Comparison of ENCODE assay signal across 20 mouse cellular contexts in the genomic region with DNA sequence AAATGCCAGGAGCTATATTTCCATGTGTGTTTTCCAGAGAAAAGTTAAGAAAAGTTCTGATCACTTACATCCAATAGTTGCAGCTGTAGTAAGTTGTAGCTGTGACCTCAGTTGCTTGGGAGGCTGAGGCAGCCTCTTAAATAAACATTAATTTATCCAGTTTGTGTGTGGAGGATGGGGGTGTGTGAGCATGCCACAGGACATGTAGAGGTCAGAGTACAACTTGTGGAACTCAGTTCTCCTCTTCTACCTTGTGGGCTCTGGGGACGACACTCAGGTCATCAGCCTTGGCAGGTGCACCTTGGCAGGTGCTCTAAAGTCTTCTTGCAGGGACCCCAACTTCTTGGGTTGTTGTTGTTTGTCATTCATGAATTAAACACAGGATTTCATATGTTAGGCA. TPM values are rescaled to one million over a fixed set of nuclear protein-coding genes. Genes with fewer than 3 reads are reported as not detected.
DNase-seq lines count a peak whose midpoint lies in the region; ATAC-seq and TF ChIP-seq lines count a peak whose summit lies in the region.
"Had no signal": no experiment of that assay in that cellular context is flagged by ENCODE, and none has a peak within 500 bp of the region (broad histone marks: within the 10 kb centered on the region; RNA-seq: fewer than 3 reads in every experiment).

No protein-coding gene starts in this region.

- H3K4me1 ChIP-seq in kidney, embryonic 16.5 days (ENCODE audit: insufficient read depth, low read length) = peaks cover 8% of the 10 kb centered on the region; the same call in 1 of the 2 replicates
- peaks cover 5% of the 10 kb centered on the region for H3K4me1 ChIP-seq in lung, embryonic 14.5 days (ENCODE audit: insufficient read depth)
- H3K4me1 ChIP-seq in lung, adult 2 months (ENCODE audit: control insufficient read depth, insufficient read depth, low read length) = no peaks in the 10 kb centered on the region; the same call in 1 of the 2 replicates
- H3K4me1 ChIP-seq: embryonic facial prominence, embryonic 12.5 days; forebrain, embryonic 15.5 days had no signal

- TF ChIP-seq POLR2A in lung, adult 2 months (IDR thresholded peaks at IDR 0.05; ENCODE audit: borderline replicate concordance, extremely low read depth, low read depth, low read length) = no peak

- H3K36me3 ChIP-seq in kidney, embryonic 16.5 days (ENCODE audit: insufficient read depth, low read length) = no peaks in the 10 kb centered on the region
- no peaks in the 10 kb centered on the region for H3K36me3 ChIP-seq in lung, embryonic 14.5 days (ENCODE audit: insufficient read depth)
- H3K36me3 ChIP-seq: embryonic facial prominence, embryonic 12.5 days; forebrain, embryonic 15.5 days; heart, embryonic 13.5 days had no signal

- no peak for TF ChIP-seq CTCF in lung, embryonic 14.5 days (IDR thresholded peaks at IDR 0.05; ENCODE audit: low read depth)
- TF ChIP-seq CTCF in lung, adult 2 months (IDR thresholded peaks at IDR 0.05; ENCODE audit: insufficient read depth, low read length) = no peak

- ATAC-seq in kidney, embryonic 16.5 days (ENCODE audit: low FRiP score, low TSS enrichment) = no peak
- ATAC-seq in lung, embryonic 14.5 days (ENCODE audit: insufficient read depth) = no peak
- ATAC-seq: activated CD4-positive, CD25-positive, alpha-beta regulatory T cell, adult 4 months; forebrain, embryonic 15.5 days; Patski had no signal

- H3K27me3 ChIP-seq in kidney, embryonic 16.5 days (ENCODE audit: insufficient read depth, low read length) = no peaks in the 10 kb centered on the region
- H3K27me3 ChIP-seq in lung, embryonic 14.5 days (ENCODE audit: insufficient read depth, low read length) = no peaks in the 10 kb centered on the region
- H3K27me3 ChIP-seq: embryonic facial prominence, embryonic 12.5 days; forebrain, embryonic 15.5 days; heart, embryonic 13.5 days; Patski had no signal

- H3K4me2 ChIP-seq in kidney, embryonic 16.5 days (replicated peaks; ENCODE audit: low read depth, low read length) = no peak overlapping the region
- H3K4me2 ChIP-seq in lung, embryonic 14.5 days = no peak overlapping the region
- H3K4me2 ChIP-seq: embryonic facial prominence, embryonic 12.5 days; forebrain, embryonic 15.5 days; heart, embryonic 13.5 days had no signal

- peak overlapping the region; percentile 32; the same call in 1 of the 2 replicates for H3K27ac ChIP-seq in kidney, embryonic 16.5 days (ENCODE audit: low read length)
- peak overlapping the region; percentile 55; the same call in 1 of the 2 replicates for H3K27ac ChIP-seq in lung, embryonic 14.5 days (ENCODE audit: low read depth)
- H3K27ac ChIP-seq: embryonic facial prominence, embryonic 12.5 days; forebrain, embryonic 15.5 days; heart, embryonic 13.5 days had no signal

- H3K9ac ChIP-seq in kidney, embryonic 16.5 days (replicated peaks; ENCODE audit: low read length) = no peak overlapping the region
- no peak overlapping the region for H3K9ac ChIP-seq in lung, embryonic 14.5 days
- H3K9ac ChIP-seq: embryonic facial prominence, embryonic 12.5 days; forebrain, embryonic 15.5 days; heart, embryonic 13.5 days had no signal

- DNase-seq in kidney, adult 11 months = peak; percentile 40
- DNase-seq in kidney, postnatal 4 days = no peak
- no peak for DNase-seq in kidney, adult 8-10 months
- peak; percentile 42 for DNase-seq in lung, embryonic 14.5 days
- DNase-seq in lung, adult 2 months = no peak
- DNase-seq in yolk sac, embryonic 10.5 days (ENCODE audit: low spot score) = peak; percentile 53
- DNase-seq: adrenal gland, postnatal 14 days; cerebellum, adult 11-12 months; cerebellum, adult 9-10 months; cerebellum, postnatal 25 days; gastrocnemius, postnatal 36 days; heart, adult 11 months; heart, postnatal 36 days had no signal

- 64% methylated on average over 1 of the region's 1 CpGs for WGBS in kidney, embryonic 16.5 days
- 42% methylated on average over 1 of the region's 1 CpGs for WGBS in lung, embryonic 14.5 days
- WGBS in lung, adult 2 months = 86% methylated on average over 1 of the region's 1 CpGs

- H3K9me3 ChIP-seq in kidney, embryonic 16.5 days (ENCODE audit: low read length) = no peaks in the 10 kb centered on the region
- no peaks in the 10 kb centered on the region; the same call in 1 of the 2 replicates for H3K9me3 ChIP-seq in lung, embryonic 14.5 days (ENCODE audit: low read depth, low read length)
- H3K9me3 ChIP-seq: embryonic facial prominence, embryonic 12.5 days; forebrain, embryonic 15.5 days had no signal

- H3K4me3 ChIP-seq in kidney, embryonic 16.5 days (ENCODE audit: low read length) = no peak overlapping the region
- no peak overlapping the region for H3K4me3 ChIP-seq in lung, embryonic 14.5 days (ENCODE audit: low read depth, low read length)
- no peak overlapping the region for H3K4me3 ChIP-seq in lung, adult 2 months (replicated peaks; ENCODE audit: extremely low read depth, low read depth, low read length)
- H3K4me3 ChIP-seq: embryonic facial prominence, embryonic 12.5 days; forebrain, embryonic 15.5 days; heart, embryonic 13.5 days had no signal

RNA-seq across cellular contexts. Expression of gene Arrb1, which starts 11.4 kb away (rescaled TPM):
- polyA plus RNA-seq in kidney, embryonic 16.5 days (2015; fragmentation: Nextera tagmentation; extraction: Ambion mirVana) = 11.2 and 11.4 TPM in 2 replicates
- polyA plus RNA-seq in lung, embryonic 14.5 days (2014; fragmentation: Nextera tagmentation; extraction: Ambion mirVana) = 7.0 and 7.8 TPM in 2 replicates
- polyA plus RNA-seq in lung, adult 2 months (2012; rRNA removed) = 131 and 161 TPM in 2 replicates

RNA-seq across cellular contexts. Expression of gene Rps3, which starts 40.3 kb away (rescaled TPM):
- 746 and 752 TPM in 2 replicates for polyA plus RNA-seq in kidney, embryonic 16.5 days (2015; fragmentation: Nextera tagmentation; extraction: Ambion mirVana)
- 922 and 969 TPM in 2 replicates for polyA plus RNA-seq in lung, embryonic 14.5 days (2014; fragmentation: Nextera tagmentation; extraction: Ambion mirVana)
- 206 and 308 TPM in 2 replicates for polyA plus RNA-seq in lung, adult 2 months (2012; rRNA removed)

RNA-seq across cellular contexts. Expression of gene Klhl35, which starts 58.0 kb away (rescaled TPM):
- 0.66 and 0.75 TPM in 2 replicates for polyA plus RNA-seq in kidney, embryonic 16.5 days (2015; fragmentation: Nextera tagmentation; extraction: Ambion mirVana)
- polyA plus RNA-seq in lung, embryonic 14.5 days (2014; fragmentation: Nextera tagmentation; extraction: Ambion mirVana) = 0.95 and 1.2 TPM in 2 replicates
- 0.80 and 0.89 TPM in 2 replicates for polyA plus RNA-seq in lung, adult 2 months (2012; rRNA removed)
- polyA plus RNA-seq: activated CD4-positive, CD25-positive, alpha-beta regulatory T cell, adult 4 months; C2C12 had no signal

Comparison
In these comparisons a context has a peak if more than half of its experiments do, and no peak if none do; other contexts are left out.
1. DNase-seq: peak in kidney, adult 11 months (single experiment), lung, embryonic 14.5 days (single experiment) and yolk sac, embryonic 10.5 days (single experiment); none in kidney, postnatal 4 days (0 of 2), kidney, adult 8-10 months (0 of 2) and lung, adult 2 months (single experiment).
2. RNA of gene Arrb1, which starts 11.4 kb away (polyA plus RNA-seq): 131 to 161 TPM in lung, adult 2 months; 11.2 to 11.4 TPM in kidney, embryonic 16.5 days and 7.0 to 7.8 TPM in lung, embryonic 14.5 days; every median in the first group is over 10 times any median in the second.